Mouse (Mus musculus) embryonic facial prominence, embryonic 15.5 days (tissue): ENCODE measurements around the gene Bcas3. TPM values are rescaled to one million over a fixed set of nuclear protein-coding genes. Genes with fewer than 3 reads are reported as not detected.

Source experiments
- ATAC-seq: fragments of 200-750 bp; cut with Nextera tagmentation; 2 replicates; pipeline ENCODE4 v1.8.0; 2017; ENCODE audit warnings: low read depth, moderate TSS enrichment; ENCODE audit not compliant: insufficient number of reproducible peaks, low FRiP score, low TSS enrichment
- H3K27ac ChIP-seq: fragments of 300-500 bp; sonication (generic); replicated peaks from 2 replicates; pipeline ENCODE4 v1.5.1; 2015; ENCODE audit warnings: mild to moderate bottlenecking, inconsistent platforms
- H3K27me3 ChIP-seq: fragments of 300-500 bp; sonication (generic); 2 replicates; pipeline ENCODE4 v1.6.1; 2015; ENCODE audit warnings: inconsistent platforms
- H3K36me3 ChIP-seq: fragments of 300-500 bp; sonication (generic); 2 replicates; pipeline ENCODE4 v1.6.1; 2015; ENCODE audit warnings: mild to moderate bottlenecking, inconsistent platforms
- H3K4me1 ChIP-seq: fragments of 300-500 bp; sonication (generic); 2 replicates; pipeline ENCODE4 v1.6.1; 2015; ENCODE audit warnings: inconsistent platforms
- H3K4me2 ChIP-seq: fragments of 300-500 bp; sonication (generic); replicated peaks from 2 replicates; pipeline ENCODE4 v1.6.1; 2015; ENCODE audit warnings: mild to moderate bottlenecking, inconsistent platforms
- H3K4me3 ChIP-seq: fragments of 300-500 bp; sonication (generic); replicated peaks from 2 replicates; pipeline ENCODE4 v1.5.1; 2015; ENCODE audit warnings: mild to moderate bottlenecking, inconsistent platforms
- H3K9ac ChIP-seq: fragments of 300-500 bp; sonication (generic); 2 replicates; pipeline ENCODE4 v1.6.1; 2015; ENCODE audit warnings: inconsistent platforms
- H3K9me3 ChIP-seq: fragments of 300-500 bp; sonication (generic); replicated peaks from 2 replicates; pipeline ENCODE4 v1.6.1; 2016; ENCODE audit warnings: inconsistent platforms
- WGBS: fragments of 180-500 bp; shearing (Covaris S2); methylation state at CpG from one replicate; pipeline ENCODE4 v1.1.7; 2015; 5-methylcytosine and 5-hydroxymethylcytosine counted together
- polyA plus RNA-seq: library from polyadenylated mRNA; unstranded; fragments of >200 nt; fragmentation: Nextera tagmentation; extraction: Ambion mirVana; gene quantifications from 2 replicates; pipeline ENCODE4 v1.2.1, GENCODE M21; 2015

The Bcas3 gene
- polyA plus RNA-seq, 1 experiment from 2014 or later: 32.7 TPM

GRCm38 (mm10) chr11:85328717-85329116 is 24.2 kb upstream of the Bcas3 start:
- H3K9ac ChIP-seq: no peak overlapping the region
- H3K27me3 ChIP-seq: no peaks in the 10 kb centered on the region
- H3K9me3 ChIP-seq: no peaks in the 10 kb centered on the region
- no peak overlapping the region for H3K4me3 ChIP-seq
- no peak overlapping the region for H3K27ac ChIP-seq
- H3K36me3 ChIP-seq: peaks cover 30% of the 10 kb centered on the region
- WGBS: 92% methylated on average over 3 of the region's 3 CpGs
- no peak overlapping the region for H3K4me2 ChIP-seq
- H3K4me1 ChIP-seq: no peaks in the 10 kb centered on the region
- ATAC-seq: no peak

- no peak overlapping the region for H3K9ac ChIP-seq
- no peaks in the 10 kb centered on the region for H3K27me3 ChIP-seq
- H3K36me3 ChIP-seq: peaks cover 36% of the 10 kb centered on the region
- H3K4me2 ChIP-seq: no peak overlapping the region
- ATAC-seq: no peak
- H3K4me1 ChIP-seq: no peaks in the 10 kb centered on the region
- no peak overlapping the region for H3K27ac ChIP-seq
- H3K4me3 ChIP-seq: no peak overlapping the region
- H3K9me3 ChIP-seq: no peaks in the 10 kb centered on the region
- WGBS: 91% methylated on average over 7 of the region's 7 CpGs
Observed at GRCm38 (mm10) chr11:85329167-85329894, 23.6 kb upstream of the Bcas3 start.

- no peak for ATAC-seq
- 58% methylated on average over 4 of the region's 4 CpGs for WGBS
- Histone ChIP-seq H3K9me3 (no peaks in the 10 kb centered on the region), H3K4me1 (no peaks in the 10 kb centered on the region), H3K4me2 (no peak overlapping the region), H3K27ac (no peak overlapping the region), H3K9ac (no peak overlapping the region), H3K27me3 (no peaks in the 10 kb centered on the region), H3K36me3 (peaks cover 49% of the 10 kb centered on the region), H3K4me3 (no peak overlapping the region)
Observed at GRCm38 (mm10) chr11:85334778-85335177, 18.2 kb upstream of the Bcas3 start.

GRCm38 (mm10) chr11:85339173-85339831 is 13.7 kb upstream of the Bcas3 start:
- Histone ChIP-seq H3K4me3 (no peak overlapping the region), H3K4me2 (no peak overlapping the region), H3K36me3 (peaks cover 57% of the 10 kb centered on the region), H3K9ac (no peak overlapping the region), H3K27me3 (no peaks in the 10 kb centered on the region), H3K27ac (no peak overlapping the region), H3K9me3 (no peaks in the 10 kb centered on the region), H3K4me1 (no peaks in the 10 kb centered on the region)
- ATAC-seq: no peak
- 94% methylated on average over 6 of the region's 6 CpGs for WGBS

- 90% methylated on average over 7 of the region's 7 CpGs for WGBS
- no peaks in the 10 kb centered on the region for H3K4me1 ChIP-seq
- no peak overlapping the region for H3K27ac ChIP-seq
- no peak overlapping the region for H3K9ac ChIP-seq
- no peak for ATAC-seq
- no peak overlapping the region for H3K4me2 ChIP-seq
- H3K36me3 ChIP-seq: peaks cover 57% of the 10 kb centered on the region
- H3K4me3 ChIP-seq: no peak overlapping the region
- no peaks in the 10 kb centered on the region for H3K9me3 ChIP-seq
- no peaks in the 10 kb centered on the region for H3K27me3 ChIP-seq
Observed at GRCm38 (mm10) chr11:85340070-85340616, 12.8 kb upstream of the Bcas3 start.

- Histone ChIP-seq H3K4me1 (peaks cover 11% of the 10 kb centered on the region), H3K27me3 (no peaks in the 10 kb centered on the region), H3K9ac (0 out of 2 replicates have a peak overlapping the region, but pooled peaks have one; percentile 74), H3K4me2 (peak overlapping the region; percentile 82), H3K4me3 (peak overlapping the region; percentile 85), H3K36me3 (no peaks in the 10 kb centered on the region; the same call in 1 of the 2 replicates), H3K27ac (no peak overlapping the region), H3K9me3 (no peaks in the 10 kb centered on the region)
- WGBS: 51% methylated on average over 4 of the region's 4 CpGs
- ATAC-seq: no peak
Observed at GRCm38 (mm10) chr11:85353819-85354218, 852 bp downstream of the Bcas3 start.

- no peaks in the 10 kb centered on the region for H3K27me3 ChIP-seq
- no peaks in the 10 kb centered on the region for H3K9me3 ChIP-seq
- H3K27ac ChIP-seq: no peak overlapping the region
- no peak for ATAC-seq
- H3K4me2 ChIP-seq: no peak overlapping the region
- H3K36me3 ChIP-seq: peaks cover 20% of the 10 kb centered on the region
- no peak overlapping the region for H3K9ac ChIP-seq
- H3K4me3 ChIP-seq: no peak overlapping the region
- H3K4me1 ChIP-seq: no peaks in the 10 kb centered on the region
- 93% methylated on average over 6 of the region's 6 CpGs for WGBS
Observed at GRCm38 (mm10) chr11:85359641-85360040, 6.7 kb downstream of the Bcas3 start.

GRCm38 (mm10) chr11:85361621-85362020 is 8.7 kb downstream of the Bcas3 start:
- H3K4me2 ChIP-seq: no peak overlapping the region
- 74% methylated on average over 8 of the region's 8 CpGs for WGBS
- no peak for ATAC-seq
- H3K27ac ChIP-seq: no peak overlapping the region
- H3K27me3 ChIP-seq: no peaks in the 10 kb centered on the region
- H3K4me3 ChIP-seq: no peak overlapping the region
- H3K9me3 ChIP-seq: no peaks in the 10 kb centered on the region
- H3K36me3 ChIP-seq: peaks cover 26% of the 10 kb centered on the region
- H3K4me1 ChIP-seq: no peaks in the 10 kb centered on the region
- no peak overlapping the region for H3K9ac ChIP-seq

GRCm38 (mm10) chr11:85366168-85366567 is 13.2 kb downstream of the Bcas3 start:
- ATAC-seq: no peak
- H3K27me3 ChIP-seq: no peaks in the 10 kb centered on the region
- no peaks in the 10 kb centered on the region for H3K4me1 ChIP-seq
- H3K27ac ChIP-seq: no peak overlapping the region
- no peaks in the 10 kb centered on the region for H3K9me3 ChIP-seq
- no peak overlapping the region for H3K4me3 ChIP-seq
- H3K36me3 ChIP-seq: peaks cover 21% of the 10 kb centered on the region
- no peak overlapping the region for H3K4me2 ChIP-seq
- WGBS: 89% methylated on average over 3 of the region's 3 CpGs
- no peak overlapping the region for H3K9ac ChIP-seq

GRCm38 (mm10) chr11:85367823-85368222 is 14.9 kb downstream of the Bcas3 start:
- H3K27me3 ChIP-seq: no peaks in the 10 kb centered on the region
- 0 out of 2 replicates have a peak, but pooled peaks have one; percentile 24 for ATAC-seq
- WGBS: 56% methylated on average over 3 of the region's 3 CpGs
- no peaks in the 10 kb centered on the region for H3K9me3 ChIP-seq
- H3K4me3 ChIP-seq: no peak overlapping the region
- no peak overlapping the region for H3K4me2 ChIP-seq
- no peak overlapping the region for H3K9ac ChIP-seq
- peaks cover 28% of the 10 kb centered on the region for H3K36me3 ChIP-seq
- no peak overlapping the region for H3K27ac ChIP-seq
- H3K4me1 ChIP-seq: no peaks in the 10 kb centered on the region

GRCm38 (mm10) chr11:85379091-85379490 is 26.1 kb downstream of the Bcas3 start:
- Histone ChIP-seq H3K27ac (no peak overlapping the region), H3K4me1 (no peaks in the 10 kb centered on the region), H3K4me3 (no peak overlapping the region), H3K4me2 (no peak overlapping the region), H3K9me3 (no peaks in the 10 kb centered on the region), H3K36me3 (no peaks in the 10 kb centered on the region), H3K27me3 (no peaks in the 10 kb centered on the region), H3K9ac (no peak overlapping the region)
- WGBS: 74% methylated on average over 3 of the region's 3 CpGs
- no peak for ATAC-seq
